Mouse (Mus musculus): ENCODE measurements around the gene Scn5a.

GRCm38 (mm10) chr9:119566214-119566613 lies 12.6 kb downstream of the Scn5a start:
- TF ChIP-seq POLR2A (IDR thresholded peaks at IDR 0.05; ENCODE audit: insufficient read depth, low read length) (no peak), CTCF (IDR thresholded peaks at IDR 0.05; ENCODE audit: low read depth, low read length) (no peak), EP300 (IDR thresholded peaks at IDR 0.05; ENCODE audit: insufficient read depth, low read depth, low read length) (peak; percentile 35; the same call in 1 of the 2 replicates)
